Mouse (Mus musculus) lung, postnatal 0 days (tissue): ENCODE data around the gene Nup107. TPM values are rescaled to one million over a fixed set of nuclear protein-coding genes. Genes with fewer than 3 reads are reported as not detected.

Experiments used
- ATAC-seq: fragments of 200-750 bp; cut with Nextera tagmentation; 2 replicates; pipeline ENCODE4 v1.8.0; 2017; ENCODE audit warnings: moderate library complexity
- DNase-seq: peaks from one replicate; pipeline ENCODE4 v3.0.0-alpha.2; 2016; ENCODE audit warnings: low spot score
- H3K27ac ChIP-seq: fragments of 300-500 bp; sonication (generic); 2 replicates; pipeline ENCODE4 v1.5.1; 2014; ENCODE audit warnings: antibody characterized with exemption, mild to moderate bottlenecking, low read length, mixed read lengths
- H3K27me3 ChIP-seq: fragments of 300-500 bp; sonication (generic); replicated peaks from 2 replicates; pipeline ENCODE4 v1.6.1; 2014; ENCODE audit warnings: low read length, mixed read lengths; ENCODE audit not compliant: insufficient read depth
- H3K36me3 ChIP-seq: fragments of 300-500 bp; sonication (generic); 2 replicates; pipeline ENCODE4 v1.6.1; 2014; ENCODE audit warnings: low read length, mixed read lengths; ENCODE audit not compliant: insufficient read depth
- H3K4me1 ChIP-seq: fragments of 300-500 bp; sonication (generic); 2 replicates; pipeline ENCODE4 v1.6.1; 2014; ENCODE audit warnings: antibody characterized with exemption, low read depth, low read length, mixed read lengths; ENCODE audit not compliant: insufficient read depth
- H3K4me2 ChIP-seq: fragments of 300-500 bp; sonication (generic); replicated peaks from 2 replicates; pipeline ENCODE4 v1.6.1; 2014; ENCODE audit warnings: low read depth, mild to moderate bottlenecking, low read length, moderate library complexity, mixed read lengths
- H3K4me3 ChIP-seq: fragments of 300-500 bp; sonication (generic); 2 replicates; pipeline ENCODE4 v1.5.1; 2014; ENCODE audit warnings: low read depth, low read length
- H3K9ac ChIP-seq: fragments of 300-500 bp; sonication (generic); replicated peaks from 2 replicates; pipeline ENCODE4 v1.6.1; 2014; ENCODE audit warnings: low read depth, mild to moderate bottlenecking
- H3K9me3 ChIP-seq: fragments of 300-500 bp; sonication (generic); 2 replicates; pipeline ENCODE4 v1.6.1; 2016; ENCODE audit warnings: low read length, mixed read lengths
- CTCF ChIP-seq: IDR thresholded peaks from 2 replicates; pipeline ENCODE4 v1.5.1; 2016; ENCODE audit warnings: antibody characterized with exemption, mild to moderate bottlenecking
- EP300 ChIP-seq: IDR thresholded peaks from 2 replicates; pipeline ENCODE4 v1.6.1; 2016; ENCODE audit warnings: antibody characterized with exemption, mild to moderate bottlenecking, control low read depth
- WGBS: fragments of 180-500 bp; shearing (Covaris S2); extraction: QIAGEN DNeasy Blood & Tissue Kit; methylation state at CpG from one replicate; pipeline ENCODE4 v1.1.7; 2014; 5-methylcytosine and 5-hydroxymethylcytosine counted together
- polyA plus RNA-seq: library from polyadenylated mRNA; unstranded; fragments of >200 nt; fragmentation: Nextera tagmentation; extraction: Ambion mirVana; gene quantifications from 2 replicates; pipeline ENCODE4 v1.2.1, GENCODE M21; 2015

The Nup107 gene
- polyA plus RNA-seq, 1 experiment from 2014 or later, result 15.2 TPM

DNA sequence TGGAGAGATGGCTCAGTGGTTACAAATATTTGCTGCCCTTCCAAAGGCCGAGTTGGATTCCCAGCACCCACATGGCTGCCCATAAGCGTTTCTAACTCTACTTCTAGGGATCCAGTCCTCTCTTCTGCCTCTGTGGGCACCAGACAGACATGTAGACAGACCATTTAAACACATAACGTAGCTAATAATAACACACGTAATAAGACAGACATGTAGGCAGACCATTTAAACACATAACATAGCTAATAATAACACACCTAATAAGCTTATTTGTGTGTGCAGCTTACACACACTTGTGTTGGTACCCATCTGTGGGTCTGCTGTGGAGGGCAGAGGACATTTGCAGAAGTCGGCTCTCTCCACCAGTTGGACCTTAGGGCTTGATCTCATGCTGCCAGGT lies 35.7 kb downstream of the Nup107 start:
- Histone ChIP-seq H3K4me3 (no peak overlapping the region), H3K4me2 (no peak overlapping the region), H3K9me3 (no peaks in the 10 kb centered on the region), H3K27me3 (no peaks in the 10 kb centered on the region), H3K36me3 (peaks cover 25% of the 10 kb centered on the region), H3K27ac (no peak overlapping the region), H3K9ac (no peak overlapping the region), H3K4me1 (no peaks in the 10 kb centered on the region)
- no peak for ATAC-seq
- 89% methylated on average over 5 of the region's 5 CpGs for WGBS
- no peak for TF ChIP-seq CTCF
- TF ChIP-seq EP300, result no peak
- DNase-seq, result no peak

DNA sequence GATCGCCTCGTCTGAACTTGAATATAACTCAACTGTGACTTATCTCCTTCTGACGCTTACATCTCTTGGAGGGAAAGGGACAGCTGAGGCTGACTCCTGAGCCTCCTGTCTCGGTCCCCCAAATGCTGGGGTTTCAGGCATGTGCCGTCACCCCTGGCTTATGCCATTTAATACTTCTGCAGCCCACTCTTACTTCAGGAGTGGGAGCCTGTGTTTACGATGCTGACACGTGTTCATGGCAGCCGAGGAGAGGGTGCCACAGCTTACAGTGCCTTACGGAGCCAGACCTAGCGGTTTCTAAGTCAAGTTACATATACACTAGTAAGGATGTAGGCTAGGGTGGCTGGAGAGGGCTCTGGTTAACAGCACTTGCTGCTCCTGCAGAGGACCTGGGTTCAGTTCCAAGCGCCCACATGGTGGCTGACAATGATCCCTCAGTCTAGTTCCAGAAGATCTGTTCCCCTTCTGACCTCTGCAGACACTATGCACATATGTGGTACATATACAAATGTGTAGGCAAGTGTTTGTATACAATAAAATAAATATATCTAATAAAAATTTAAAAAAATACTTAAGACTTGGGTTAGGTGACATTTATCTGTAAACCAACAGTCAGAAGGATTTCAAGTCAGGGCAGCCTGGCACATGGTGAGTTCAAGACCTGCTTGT lies 36.6 kb downstream of the Nup107 start:
- ATAC-seq (no peak), DNase-seq (no peak)
- Histone ChIP-seq H3K9me3 (no peaks in the 10 kb centered on the region), H3K4me1 (no peaks in the 10 kb centered on the region), H3K4me3 (no peak overlapping the region), H3K4me2 (no peak overlapping the region), H3K27me3 (no peaks in the 10 kb centered on the region), H3K27ac (no peak overlapping the region), H3K36me3 (peaks cover 25% of the 10 kb centered on the region), H3K9ac (no peak overlapping the region)
- no peak for TF ChIP-seq EP300
- TF ChIP-seq CTCF, result no peak
- 88% methylated on average over 11 of the region's 11 CpGs for WGBS

DNA sequence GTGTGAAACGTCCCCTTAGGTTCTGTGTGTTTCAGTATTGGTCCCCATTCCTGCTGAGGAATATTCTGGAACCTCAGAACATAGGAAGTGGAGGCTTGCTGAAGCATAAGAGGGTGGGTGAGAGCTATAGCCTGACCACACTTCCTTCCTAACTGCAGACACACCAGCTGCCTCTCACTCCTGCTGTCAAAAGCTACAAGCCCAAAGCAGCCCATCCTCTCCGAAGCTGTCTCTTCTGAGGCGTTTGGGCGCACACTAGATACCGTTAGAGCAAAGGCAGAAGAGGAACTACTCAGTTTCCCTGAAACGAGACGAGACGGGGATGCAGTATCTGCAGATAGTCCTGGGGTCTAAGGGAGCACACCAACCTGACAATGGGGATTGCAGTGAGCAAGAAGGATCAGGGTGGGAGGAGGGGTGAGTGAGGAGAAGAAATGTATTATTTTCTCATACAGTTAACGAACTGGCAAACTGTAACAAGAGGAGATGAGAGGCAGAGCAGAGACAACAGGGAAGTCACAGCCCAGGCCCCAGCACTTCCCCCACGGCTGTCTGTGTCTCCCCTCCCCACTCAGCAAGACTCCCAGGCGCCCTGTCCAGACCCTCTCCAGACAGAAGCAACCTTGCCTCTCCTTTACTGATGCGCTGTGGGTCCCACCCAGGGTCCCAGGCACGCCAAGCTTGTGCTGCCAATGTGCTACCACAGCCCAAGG lies 37.3 kb downstream of the Nup107 start:
- WGBS, result 85% methylated on average over 13 of the region's 13 CpGs
- no peak overlapping the region for H3K27ac ChIP-seq
- H3K9ac ChIP-seq, result no peak overlapping the region
- DNase-seq (no peak), ATAC-seq (no peak)
- H3K9me3 ChIP-seq, result no peaks in the 10 kb centered on the region
- H3K4me2 ChIP-seq, result no peak overlapping the region
- peaks cover 25% of the 10 kb centered on the region for H3K36me3 ChIP-seq
- H3K4me1 ChIP-seq, result no peaks in the 10 kb centered on the region
- TF ChIP-seq CTCF (no peak), EP300 (no peak)
- no peak overlapping the region for H3K4me3 ChIP-seq
- H3K27me3 ChIP-seq, result no peaks in the 10 kb centered on the region

DNA sequence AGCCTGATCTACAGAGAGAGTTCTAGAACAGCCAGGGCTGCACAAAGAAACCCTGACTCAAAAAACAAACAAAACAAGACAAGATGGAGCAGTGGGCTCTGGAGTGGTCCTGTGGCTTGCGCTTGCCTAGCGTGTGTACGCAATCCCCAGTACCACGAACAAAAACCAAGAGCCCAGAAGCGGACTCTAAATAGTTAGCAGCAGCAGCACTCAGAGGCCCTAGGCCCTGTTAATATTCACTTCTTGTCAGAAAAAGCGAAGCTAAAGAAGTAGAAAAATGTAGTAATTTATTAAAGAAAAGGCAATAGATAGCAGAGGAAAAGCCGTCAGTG lies 37.9 kb downstream of the Nup107 start:
- DNase-seq, result no peak
- no peak overlapping the region for H3K27ac ChIP-seq
- H3K27me3 ChIP-seq, result no peaks in the 10 kb centered on the region
- H3K9ac ChIP-seq, result no peak overlapping the region
- 92% methylated on average over 7 of the region's 7 CpGs for whole genome bisulfite sequencing
- no peak overlapping the region for H3K4me3 ChIP-seq
- no peaks in the 10 kb centered on the region for H3K4me1 ChIP-seq
- ATAC-seq, result no peak
- TF ChIP-seq EP300 (no peak), CTCF (no peak)
- no peak overlapping the region for H3K4me2 ChIP-seq
- peaks cover 31% of the 10 kb centered on the region for H3K36me3 ChIP-seq
- no peaks in the 10 kb centered on the region for H3K9me3 ChIP-seq

- DNase-seq (no peak), ATAC-seq (no peak)
- Histone ChIP-seq H3K9ac (no peak overlapping the region), H3K4me2 (no peak overlapping the region), H3K4me3 (no peak overlapping the region), H3K4me1 (no peaks in the 10 kb centered on the region), H3K36me3 (peaks cover 29% of the 10 kb centered on the region), H3K27ac (no peak overlapping the region), H3K27me3 (no peaks in the 10 kb centered on the region), H3K9me3 (no peaks in the 10 kb centered on the region)
- TF ChIP-seq EP300 (no peak), CTCF (no peak)
- 93% methylated on average over 8 of the region's 8 CpGs for WGBS
Measured at GRCm38 (mm10) chr10:117753711-117754608, 38.5 kb downstream of the Nup107 start.
